Mouse (Mus musculus) frontal cortex, postnatal 10 days (tissue): ENCODE measurements around the gene Zic1.

Experiments
- DNase-seq, 2 experiments: peaks; one replicate each; pipeline ENCODE4 v3.0.0; 2022; ENCODE audit warnings: low spot score in 2 of 2, mixed read lengths in 1 of 2

The Zic1 gene

GRCm38 (mm10) chr9:91368946-91369292 lies 3.3 kb upstream of the Zic1 start:
- DNase-seq = no peak

GRCm38 (mm10) chr9:91368150-91368549 lies 2.5 kb upstream of the Zic1 start:
- no peak for DNase-seq

- DNase-seq = no peak
These were observed 1.6 kb upstream of the Zic1 start for GRCm38 (mm10) chr9:91366999-91367811.

- no peak for DNase-seq
These were observed 802 bp upstream of the Zic1 start for GRCm38 (mm10) chr9:91366226-91366998.

GRCm38 (mm10) chr9:91364971-91365501 lies 574 bp downstream of the Zic1 start:
- DNase-seq = no peak

- no peak for DNase-seq
These were observed 1.3 kb downstream of the Zic1 start for GRCm38 (mm10) chr9:91364127-91364970.

GRCm38 (mm10) chr9:91363814-91364126 lies 1.8 kb downstream of the Zic1 start:
- no peak for DNase-seq

- DNase-seq = no peak
These were observed 2.4 kb downstream of the Zic1 start for GRCm38 (mm10) chr9:91363011-91363730.

GRCm38 (mm10) chr9:91361856-91362601 lies 3.6 kb downstream of the Zic1 start, which contains the start of gene Zic4:
Zic4 (plus strand) TSS chr9:91362413.
- no peak for DNase-seq

- DNase-seq = no peak
These were observed 4.4 kb downstream of the Zic1 start for GRCm38 (mm10) chr9:91361033-91361855.

- DNase-seq = no peak
These were observed 5.2 kb downstream of the Zic1 start for GRCm38 (mm10) chr9:91360151-91361032.

- no peak for DNase-seq
These were observed 6.5 kb downstream of the Zic1 start for GRCm38 (mm10) chr9:91358851-91359687.

- DNase-seq = no peak
These were observed 8.3 kb downstream of the Zic1 start for GRCm38 (mm10) chr9:91357321-91357720.

GRCm38 (mm10) chr9:91356353-91356740 lies 9.3 kb downstream of the Zic1 start:
- no peak for DNase-seq

- DNase-seq = peak; percentile 59 to 68
These were observed 9.8 kb downstream of the Zic1 start for GRCm38 (mm10) chr9:91355629-91356352.

- DNase-seq = no peak
These were observed 10.4 kb downstream of the Zic1 start for GRCm38 (mm10) chr9:91355270-91355589.
